Mouse (Mus musculus): Measurements from ENCODE around the gene Cd46. TPM values are rescaled to one million over a fixed set of nuclear protein-coding genes. Genes with fewer than 3 reads are reported as not detected.

Cd46 gene
- total RNA-seq, 1 experiment from 2014 or later: 1.3 TPM

- ATAC-seq (replicated peaks; ENCODE audit: low read depth, poor library complexity, severe bottlenecking): no peak
Observed at GRCm38 (mm10) chr1:195019062-195019600, 72.9 kb downstream of the Cd46 start.

DNA sequence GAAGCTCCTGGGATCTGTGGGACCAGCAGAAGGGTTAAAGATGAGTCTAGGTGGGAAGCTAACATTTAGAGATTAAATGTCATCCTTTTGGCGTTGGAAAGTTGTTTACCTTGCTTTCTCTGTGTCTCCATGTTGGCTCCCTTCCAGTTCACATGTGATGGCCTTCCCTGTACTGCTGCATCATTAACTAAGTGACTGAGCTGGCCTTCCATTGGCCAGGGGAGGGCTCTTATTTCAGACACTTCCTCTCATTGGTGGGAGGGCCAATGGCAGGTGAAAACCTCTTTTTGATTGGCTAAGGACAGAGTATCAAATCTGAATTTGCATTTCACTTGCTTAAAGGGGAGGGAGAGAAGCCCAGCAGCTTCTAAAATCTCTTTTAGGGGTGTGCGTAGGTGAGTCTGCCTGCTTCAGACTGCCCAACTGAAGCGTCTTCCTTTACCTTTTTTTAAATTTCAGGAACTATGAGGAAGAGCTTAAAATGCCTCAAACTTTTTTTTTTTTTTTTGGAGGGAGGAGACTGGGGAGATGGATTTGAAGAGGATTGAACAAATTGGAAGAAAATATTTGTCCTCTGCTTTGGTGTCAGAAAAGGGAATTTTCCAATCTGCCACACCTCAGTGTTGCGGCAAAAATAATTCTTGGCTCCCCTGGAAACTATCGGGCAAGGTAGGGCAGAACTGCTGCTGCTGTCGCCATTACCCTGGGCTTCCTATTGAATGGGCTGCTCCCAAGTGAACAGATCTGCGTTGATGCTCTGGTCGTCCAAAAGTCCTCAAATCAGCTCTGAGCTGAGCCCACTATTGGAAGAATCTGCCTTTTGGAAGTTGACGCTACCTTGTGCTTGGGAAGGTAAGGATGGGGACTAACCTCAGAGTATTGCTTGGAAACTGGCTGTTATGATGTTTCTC, 73.7 kb downstream of the Cd46 start:
- ATAC-seq (replicated peaks; ENCODE audit: low read depth, poor library complexity, severe bottlenecking): peak; percentile 33; the same call in 1 of the 2 replicates

GRCm38 (mm10) chr1:195017626-195018025, 74.4 kb downstream of the Cd46 start:
- no peak for ATAC-seq (replicated peaks; ENCODE audit: low read depth, poor library complexity, severe bottlenecking)

GRCm38 (mm10) chr1:195016811-195017501, 75.1 kb downstream of the Cd46 start:
- no peak for ATAC-seq (replicated peaks; ENCODE audit: low read depth, poor library complexity, severe bottlenecking)

DNA sequence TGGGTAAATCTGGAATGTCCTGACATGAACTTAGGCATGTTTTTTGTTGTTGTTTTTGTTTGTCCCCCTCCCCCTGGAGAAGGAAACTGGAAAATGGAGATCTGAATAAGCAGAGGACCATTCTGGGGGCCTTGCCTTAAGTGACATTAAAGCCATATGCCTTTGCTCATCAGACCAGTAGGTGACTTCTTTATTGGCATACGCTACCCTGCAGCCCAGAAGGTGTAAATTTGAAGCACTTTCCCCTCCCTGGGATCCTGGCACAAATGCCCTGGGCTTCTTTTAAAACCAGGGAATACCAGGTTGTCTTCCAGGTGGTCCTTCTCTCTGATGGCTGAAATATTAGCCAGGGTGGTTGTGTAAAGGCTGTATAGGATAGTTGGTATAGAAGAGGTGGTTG, 76.8 kb downstream of the Cd46 start:
- no peak for ATAC-seq (replicated peaks; ENCODE audit: low read depth, poor library complexity, severe bottlenecking)

GRCm38 (mm10) chr1:195014201-195014885, 77.7 kb downstream of the Cd46 start:
- no peak for ATAC-seq (replicated peaks; ENCODE audit: low read depth, poor library complexity, severe bottlenecking)

DNA sequence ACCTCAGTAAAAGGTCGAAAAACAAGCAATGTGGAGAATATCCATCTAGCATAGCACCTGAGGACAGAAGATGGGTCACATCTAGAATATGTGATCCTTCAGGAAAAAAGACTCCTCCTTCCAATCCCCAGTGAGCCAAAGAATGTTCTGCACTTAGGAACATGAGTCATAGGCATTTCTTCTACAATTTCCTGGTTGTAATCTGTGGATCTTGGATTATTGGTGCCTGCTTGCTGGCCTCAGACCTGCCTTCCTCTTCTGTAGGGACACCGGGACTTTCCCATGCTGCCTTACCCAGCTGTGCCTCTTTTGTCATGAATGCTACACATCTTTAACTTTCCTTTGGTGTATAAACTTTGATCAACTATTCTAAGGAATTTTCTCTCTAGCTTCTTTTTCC, 79.5 kb downstream of the Cd46 start:
- ATAC-seq (replicated peaks; ENCODE audit: low read depth, poor library complexity, severe bottlenecking): no peak

- no peak for ATAC-seq (replicated peaks; ENCODE audit: low read depth, poor library complexity, severe bottlenecking)
Observed at GRCm38 (mm10) chr1:195006267-195006666, 85.8 kb downstream of the Cd46 start.

DNA sequence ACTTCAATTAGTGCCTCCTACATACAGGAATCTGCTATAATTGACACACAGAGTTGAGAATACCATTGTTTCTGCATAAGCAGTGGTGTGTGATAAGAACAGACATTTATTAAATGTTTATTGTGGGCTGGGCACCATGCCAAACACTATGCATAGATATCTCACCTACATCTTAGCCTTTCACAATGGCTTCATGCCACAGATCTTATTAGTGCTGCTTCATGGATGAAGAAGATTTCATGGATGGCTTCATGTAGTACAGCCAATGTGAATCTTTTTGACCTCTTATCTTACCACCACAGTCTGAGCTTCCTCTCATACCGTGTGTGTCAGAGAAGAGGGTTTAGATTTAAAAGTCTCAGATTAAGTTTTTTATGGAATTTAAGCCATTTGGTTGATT, 87.9 kb downstream of the Cd46 start:
- ATAC-seq (replicated peaks; ENCODE audit: low read depth, poor library complexity, severe bottlenecking): no peak

DNA sequence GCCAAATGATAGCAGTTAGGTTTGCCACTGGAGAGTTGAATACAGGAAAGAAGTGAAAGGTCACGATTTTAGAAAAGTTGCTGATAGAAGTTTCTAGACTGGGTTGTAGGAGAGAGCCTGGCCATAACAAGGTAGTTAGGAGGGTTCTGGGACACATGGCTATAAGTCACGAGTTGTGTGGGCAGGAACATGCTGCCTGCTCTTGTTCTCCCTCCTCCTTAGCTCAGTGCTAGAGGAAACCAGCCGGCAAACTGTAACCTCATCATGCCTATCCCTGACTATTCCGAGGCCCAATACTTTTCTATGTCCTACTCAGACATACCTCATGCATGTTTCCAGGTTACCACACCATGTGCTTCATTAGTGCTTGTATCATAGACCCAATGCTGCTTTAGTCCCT, 88.7 kb downstream of the Cd46 start:
- ATAC-seq (replicated peaks; ENCODE audit: low read depth, poor library complexity, severe bottlenecking): no peak

GRCm38 (mm10) chr1:194998396-194998795, 93.7 kb downstream of the Cd46 start:
- no peak for ATAC-seq (replicated peaks; ENCODE audit: low read depth, poor library complexity, severe bottlenecking)

GRCm38 (mm10) chr1:194995196-194995595, 96.9 kb downstream of the Cd46 start:
- peak; percentile 95 for ATAC-seq (replicated peaks; ENCODE audit: low read depth, poor library complexity, severe bottlenecking)

- ATAC-seq (replicated peaks; ENCODE audit: low read depth, poor library complexity, severe bottlenecking): no peak
Observed at GRCm38 (mm10) chr1:194994262-194994661, 97.8 kb downstream of the Cd46 start.

GRCm38 (mm10) chr1:194993409-194993988, 98.5 kb downstream of the Cd46 start:
- no peak for ATAC-seq (replicated peaks; ENCODE audit: low read depth, poor library complexity, severe bottlenecking)

- ATAC-seq (replicated peaks; ENCODE audit: low read depth, poor library complexity, severe bottlenecking): no peak
Observed at GRCm38 (mm10) chr1:194992589-194993317, 99.3 kb downstream of the Cd46 start.

GRCm38 (mm10) chr1:194991654-194992053, 100.4 kb downstream of the Cd46 start:
- ATAC-seq (replicated peaks; ENCODE audit: low read depth, poor library complexity, severe bottlenecking): no peak

DNA sequence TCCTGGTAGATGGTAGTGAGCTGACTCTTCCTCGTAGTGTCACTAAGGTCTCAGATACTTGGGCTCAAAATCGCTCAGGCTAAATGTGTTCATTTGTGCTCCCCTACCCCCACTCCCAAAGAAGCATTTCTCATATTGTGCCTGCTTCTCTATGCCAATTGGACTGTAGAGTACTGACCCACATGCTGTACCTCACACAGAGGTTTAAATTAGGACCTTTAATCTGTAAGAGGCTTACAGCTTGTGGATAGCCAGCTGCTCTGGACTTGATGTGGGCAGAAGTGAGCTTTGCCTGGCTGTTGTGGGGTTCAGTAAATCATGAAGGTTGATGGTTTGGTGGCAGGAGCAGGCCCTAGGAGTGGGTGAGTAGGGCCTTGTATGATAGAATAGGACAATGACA, 101.1 kb downstream of the Cd46 start:
- ATAC-seq (replicated peaks; ENCODE audit: low read depth, poor library complexity, severe bottlenecking): no peak

GRCm38 (mm10) chr1:194989024-194989423, 103.0 kb downstream of the Cd46 start:
- ATAC-seq (replicated peaks; ENCODE audit: low read depth, poor library complexity, severe bottlenecking): no peak

Measured in common myeloid progenitor, adult 5-6 weeks (primary cell).